Mouse (Mus musculus) forebrain, embryonic 15.5 days (tissue): ENCODE data around the gene Smpd2. TPM values are rescaled to one million over a fixed set of nuclear protein-coding genes. Genes with fewer than 3 reads are reported as not detected.
"Not testable (repeated sequence)": the region's sequence is repeated elsewhere in the genome, so short reads cannot be mapped to it uniquely, and the experiment has no call there.

Source experiments
- ATAC-seq: fragments of 200-750 bp; cut with Nextera tagmentation; replicated peaks from 2 replicates; pipeline ENCODE4 v1.8.0; 2017; ENCODE audit warnings: mild to moderate bottlenecking, moderate TSS enrichment, moderate library complexity
- H3K27ac ChIP-seq: fragments of 300-500 bp; sonication (generic); replicated peaks from 2 replicates; pipeline ENCODE4 v1.5.1; 2015; ENCODE audit warnings: mild to moderate bottlenecking, inconsistent platforms
- H3K27me3 ChIP-seq: fragments of 300-500 bp; sonication (generic); 2 replicates; pipeline ENCODE4 v1.6.1; 2015; ENCODE audit warnings: inconsistent platforms
- H3K36me3 ChIP-seq: fragments of 300-500 bp; sonication (generic); 2 replicates; pipeline ENCODE4 v1.6.1; 2015; ENCODE audit warnings: mild to moderate bottlenecking, inconsistent platforms
- H3K4me1 ChIP-seq: fragments of 300-500 bp; sonication (generic); 2 replicates; pipeline ENCODE4 v1.6.1; 2015; ENCODE audit warnings: inconsistent platforms
- H3K4me2 ChIP-seq: fragments of 300-500 bp; sonication (generic); replicated peaks from 2 replicates; pipeline ENCODE4 v1.6.1; 2015; ENCODE audit warnings: mild to moderate bottlenecking, inconsistent platforms
- H3K4me3 ChIP-seq: fragments of 300-500 bp; sonication (generic); 2 replicates; pipeline ENCODE4 v1.5.1; 2015; ENCODE audit warnings: mild to moderate bottlenecking, inconsistent platforms
- H3K9ac ChIP-seq: fragments of 300-500 bp; sonication (generic); replicated peaks from 2 replicates; pipeline ENCODE4 v1.6.1; 2015; ENCODE audit warnings: mild to moderate bottlenecking, inconsistent platforms
- H3K9me3 ChIP-seq: fragments of 300-500 bp; sonication (generic); 2 replicates; pipeline ENCODE4 v1.6.1; 2016; ENCODE audit warnings: inconsistent platforms
- WGBS: fragments of 180-500 bp; shearing (Covaris S2); methylation state at CpG from one replicate; pipeline ENCODE4 v1.1.7; 2015; ENCODE audit warnings: mixed read lengths; 5-methylcytosine and 5-hydroxymethylcytosine counted together
- polyA plus RNA-seq: library from polyadenylated mRNA; unstranded; fragments of >200 nt; fragmentation: Nextera tagmentation; extraction: Ambion mirVana; gene quantifications from 2 replicates; pipeline ENCODE4 v1.2.1, GENCODE M21; 2015

Smpd2 gene
- polyA plus RNA-seq, 1 experiment from 2014 or later: 38.2 TPM

DNA sequence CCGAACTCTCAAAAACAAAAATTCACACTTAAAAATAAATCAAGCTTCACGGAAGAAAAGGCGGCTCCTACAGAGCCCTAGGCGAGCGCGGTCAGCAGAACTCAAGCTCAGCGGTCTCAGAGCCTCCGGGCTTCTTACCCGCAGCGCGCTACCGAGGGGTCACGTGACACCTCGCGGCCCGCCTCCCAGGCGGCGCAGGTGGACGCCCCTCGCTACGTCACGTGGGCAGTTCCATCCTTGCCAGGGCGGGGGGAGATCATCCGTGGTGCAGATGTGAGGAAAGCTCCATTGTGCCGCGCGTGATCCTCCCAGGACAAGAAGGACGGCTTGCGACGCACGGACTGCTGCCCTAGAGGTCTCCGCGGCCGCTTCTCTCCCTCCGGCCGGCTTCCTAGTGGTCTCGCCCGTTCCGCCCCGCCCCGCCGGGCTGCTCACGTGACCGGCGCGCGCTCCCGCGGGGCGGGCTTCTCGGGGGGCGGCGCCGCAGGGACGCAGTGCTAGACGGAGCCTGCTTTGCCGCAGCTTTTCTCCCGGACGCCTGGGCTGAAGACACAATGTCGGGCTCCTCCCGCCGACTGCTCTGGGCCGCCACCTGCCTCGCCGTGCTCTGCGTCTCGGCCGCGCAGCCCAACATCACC lies 28.9 kb upstream of the Smpd2 start, which contains the start of gene Cd164:
Gene Cd164 (plus strand): TSS at position 434 of the 638 bp plus-strand sequence.
- peak within 1 kb of the TSS; percentile 97 for H3K27ac ChIP-seq
- H3K4me2 ChIP-seq: peak within 1 kb of the TSS; percentile 56
- peak within 1 kb of the TSS; percentile 97 for H3K4me3 ChIP-seq
- peak; percentile 97 for ATAC-seq
- peak within 1 kb of the TSS; percentile 76 for H3K9ac ChIP-seq
- no peaks in the 10 kb centered on the region for H3K27me3 ChIP-seq
- 0% methylated on average over 69 of the region's 69 CpGs for WGBS
- H3K9me3 ChIP-seq: no peaks in the 10 kb centered on the region
- H3K4me1 ChIP-seq: peaks cover 34% of the 10 kb centered on the region
- H3K36me3 ChIP-seq: no peaks in the 10 kb centered on the region

DNA sequence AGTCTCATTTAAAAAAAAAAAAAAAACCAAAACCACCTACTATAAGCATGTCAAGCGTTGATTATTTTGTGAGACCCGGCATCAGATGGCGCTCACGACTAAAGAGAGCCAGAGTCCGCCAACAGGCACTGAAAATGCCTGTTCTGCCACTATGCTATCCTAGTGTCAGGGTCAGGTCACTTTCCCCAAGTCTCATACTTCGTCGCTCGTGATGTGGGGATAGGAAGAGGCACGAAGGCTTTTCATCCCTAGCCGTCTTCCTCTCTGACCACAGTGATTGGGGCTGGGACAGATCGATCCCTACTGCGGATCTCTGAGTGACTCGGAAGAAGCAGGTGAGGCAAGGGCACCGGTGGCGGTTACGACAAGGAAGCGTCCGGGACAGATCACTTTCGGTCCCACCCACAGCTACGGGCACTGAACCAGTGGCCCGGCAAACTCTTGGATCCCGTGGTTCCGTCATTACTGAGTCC lies 28.4 kb upstream of the Smpd2 start:
- H3K27ac ChIP-seq: peak overlapping the region; percentile 97
- H3K4me3 ChIP-seq: peak overlapping the region; percentile 97
- under 1% methylated on average over 23 of the region's 23 CpGs for WGBS
- peak overlapping the region; percentile 56 for H3K4me2 ChIP-seq
- H3K9ac ChIP-seq: peak overlapping the region; percentile 76
- peak; percentile 70 for ATAC-seq
- no peaks in the 10 kb centered on the region for H3K9me3 ChIP-seq
- no peaks in the 10 kb centered on the region for H3K27me3 ChIP-seq
- no peaks in the 10 kb centered on the region for H3K36me3 ChIP-seq
- peaks cover 33% of the 10 kb centered on the region for H3K4me1 ChIP-seq

DNA sequence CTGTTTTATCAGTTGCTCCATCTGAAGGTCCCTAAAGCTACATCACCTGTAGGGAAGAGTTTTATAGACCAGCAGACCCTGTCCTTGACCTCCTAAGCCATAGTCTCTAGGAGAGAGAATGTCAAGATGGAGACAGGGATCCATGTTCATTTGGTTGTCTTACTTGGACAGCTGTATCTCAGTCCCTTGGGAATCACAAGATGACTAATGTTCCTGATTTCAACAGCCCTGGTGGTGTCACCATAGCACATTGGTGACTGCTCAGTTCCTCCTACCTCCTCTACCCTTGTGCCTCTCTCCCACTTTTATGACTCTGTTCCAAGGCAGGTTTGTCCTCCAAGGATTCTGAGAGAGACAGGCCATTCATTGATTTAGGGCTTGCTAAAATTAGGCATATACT lies 24.8 kb upstream of the Smpd2 start:
- Histone ChIP-seq H3K36me3 (no peaks in the 10 kb centered on the region), H3K4me3 (no peak overlapping the region), H3K27me3 (no peaks in the 10 kb centered on the region), H3K9me3 (no peaks in the 10 kb centered on the region), H3K27ac (no peak overlapping the region), H3K4me2 (no peak overlapping the region), H3K9ac (no peak overlapping the region), H3K4me1 (no peaks in the 10 kb centered on the region)
- no peak for ATAC-seq

DNA sequence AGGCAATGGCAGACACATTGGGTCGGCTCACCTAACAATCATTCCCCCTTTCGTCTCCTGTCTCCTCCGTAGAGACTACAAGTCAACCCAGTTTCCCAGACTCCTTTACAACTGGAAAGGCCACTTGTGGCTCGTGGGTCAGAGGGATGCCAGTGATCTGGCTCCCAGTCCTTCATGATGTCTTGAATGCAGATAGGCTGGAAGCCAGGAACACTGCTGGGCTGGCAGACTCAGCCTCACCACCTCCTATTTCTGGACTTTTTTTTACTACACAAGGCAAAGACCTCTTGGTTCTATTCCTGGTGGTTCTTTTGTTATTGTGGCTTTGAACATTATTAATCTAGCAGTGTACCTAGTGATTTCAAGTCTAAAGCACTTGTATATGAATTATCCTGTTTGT lies 24.1 kb upstream of the Smpd2 start:
- no peaks in the 10 kb centered on the region for H3K4me1 ChIP-seq
- no peaks in the 10 kb centered on the region for H3K36me3 ChIP-seq
- no peak overlapping the region for H3K27ac ChIP-seq
- H3K9me3 ChIP-seq: no peaks in the 10 kb centered on the region
- no peaks in the 10 kb centered on the region for H3K27me3 ChIP-seq
- 81% methylated on average over 4 of the region's 4 CpGs for whole genome bisulfite sequencing
- ATAC-seq: no peak
- H3K4me2 ChIP-seq: no peak overlapping the region
- H3K4me3 ChIP-seq: no peak overlapping the region
- H3K9ac ChIP-seq: no peak overlapping the region

DNA sequence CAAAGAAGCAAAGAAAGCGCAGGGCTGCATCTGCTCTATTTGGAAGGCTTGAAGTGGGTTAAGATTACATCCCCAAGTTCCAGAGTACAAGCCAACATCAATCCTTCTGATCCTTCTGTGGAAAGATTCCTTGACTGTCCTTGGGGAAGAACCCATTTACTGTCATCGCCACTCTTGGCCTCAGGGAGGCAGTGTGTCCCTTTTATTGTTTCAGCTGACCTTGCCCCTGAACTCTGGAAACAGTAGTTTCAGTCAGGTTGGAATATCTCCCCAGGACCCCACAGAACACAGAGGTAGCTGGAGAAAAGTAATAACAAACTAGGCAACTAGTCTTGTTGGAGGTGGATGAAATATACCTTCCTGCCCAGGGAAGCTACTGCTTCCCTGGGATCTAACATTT lies 19.0 kb upstream of the Smpd2 start:
- Histone ChIP-seq H3K9me3 (no peaks in the 10 kb centered on the region), H3K4me2 (no peak overlapping the region), H3K27me3 (no peaks in the 10 kb centered on the region), H3K27ac (no peak overlapping the region), H3K4me3 (no peak overlapping the region), H3K9ac (no peak overlapping the region), H3K36me3 (no peaks in the 10 kb centered on the region), H3K4me1 (peaks cover 5% of the 10 kb centered on the region; the same call in 1 of the 2 replicates)
- no peak for ATAC-seq
- 42% methylated on average over 2 of the region's 2 CpGs for WGBS

DNA sequence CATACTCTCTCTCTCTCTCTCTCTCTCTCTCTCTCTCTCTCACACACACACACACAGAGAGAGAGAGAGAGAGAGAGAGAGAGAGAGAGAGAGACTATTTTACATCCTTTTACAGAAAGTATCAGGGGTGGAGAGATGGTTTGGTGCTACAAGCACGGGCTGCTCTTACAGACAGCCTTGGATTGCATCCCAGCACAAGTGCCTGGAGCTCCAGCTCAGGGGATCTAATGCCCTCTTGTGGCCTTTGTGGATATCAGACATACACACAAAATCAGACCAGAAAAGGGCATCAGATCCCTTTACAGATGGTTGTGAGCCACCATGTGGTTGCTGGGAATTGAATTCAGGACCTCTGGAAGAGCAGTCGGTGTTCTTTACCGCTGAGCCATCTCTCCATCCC lies 15.3 kb upstream of the Smpd2 start:
- not testable (repeated sequence) for H3K9ac ChIP-seq, H3K36me3 ChIP-seq, H3K4me2 ChIP-seq, H3K27ac ChIP-seq, H3K9me3 ChIP-seq, H3K4me3 ChIP-seq, H3K27me3 ChIP-seq, H3K4me1 ChIP-seq
- peak; percentile 84 for ATAC-seq
- WGBS: 0% methylated on average over 3 of the region's 3 CpGs

DNA sequence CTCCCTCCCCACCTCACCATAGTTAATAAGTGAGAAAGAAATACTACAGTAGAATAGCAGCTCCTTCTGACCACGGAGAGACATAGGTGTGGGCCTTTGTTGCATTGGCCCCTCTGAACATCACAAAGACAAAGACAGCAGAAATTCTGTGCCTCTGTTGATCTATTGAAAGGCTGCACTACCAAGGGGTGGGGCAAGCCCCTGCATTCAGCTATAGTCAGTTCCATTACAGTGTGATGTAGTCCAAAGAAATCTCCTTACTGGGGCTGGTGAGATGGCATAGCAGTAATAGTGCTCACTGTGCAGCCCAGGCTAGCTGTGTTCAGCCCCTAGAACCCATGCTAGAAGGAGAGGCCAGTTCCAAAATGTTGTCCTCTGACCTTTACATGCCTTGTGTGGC lies 14.8 kb upstream of the Smpd2 start:
- no peaks in the 10 kb centered on the region for H3K36me3 ChIP-seq
- H3K4me1 ChIP-seq: peaks cover 5% of the 10 kb centered on the region; the same call in 1 of the 2 replicates
- no peak overlapping the region for H3K4me3 ChIP-seq
- WGBS: 85% methylated on average over 1 of the region's 1 CpGs
- no peak overlapping the region for H3K4me2 ChIP-seq
- no peaks in the 10 kb centered on the region for H3K27me3 ChIP-seq
- 0 out of 2 replicates have a peak, but pooled peaks have one; percentile 13 for ATAC-seq
- H3K9ac ChIP-seq: no peak overlapping the region
- no peaks in the 10 kb centered on the region for H3K9me3 ChIP-seq
- H3K27ac ChIP-seq: no peak overlapping the region

DNA sequence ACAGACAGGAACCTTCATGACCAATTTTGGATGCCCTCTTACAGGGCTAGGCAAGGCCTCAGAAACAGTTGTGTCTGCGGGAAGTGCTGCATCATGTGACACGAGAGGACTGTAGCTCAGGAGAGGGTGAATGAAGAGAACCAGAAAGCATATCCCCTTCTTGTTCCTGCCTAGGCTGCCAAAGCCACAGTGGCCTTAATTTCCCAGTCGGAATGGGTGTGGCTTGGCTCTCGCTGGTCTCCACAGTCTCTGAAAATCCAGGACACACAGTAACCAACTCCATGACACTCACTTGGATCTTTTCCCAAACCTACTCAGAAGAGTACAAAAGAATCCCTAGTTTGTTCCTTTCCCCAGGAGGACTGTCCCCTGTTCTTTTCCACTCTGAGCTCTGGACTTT lies 10.8 kb upstream of the Smpd2 start:
- no peak for ATAC-seq
- no peak overlapping the region for H3K9ac ChIP-seq
- 46% methylated on average over 4 of the region's 4 CpGs for WGBS
- H3K36me3 ChIP-seq: no peaks in the 10 kb centered on the region
- H3K9me3 ChIP-seq: no peaks in the 10 kb centered on the region
- H3K4me3 ChIP-seq: no peak overlapping the region
- peaks cover 5% of the 10 kb centered on the region; the same call in 1 of the 2 replicates for H3K4me1 ChIP-seq
- no peaks in the 10 kb centered on the region for H3K27me3 ChIP-seq
- H3K27ac ChIP-seq: no peak overlapping the region
- no peak overlapping the region for H3K4me2 ChIP-seq

DNA sequence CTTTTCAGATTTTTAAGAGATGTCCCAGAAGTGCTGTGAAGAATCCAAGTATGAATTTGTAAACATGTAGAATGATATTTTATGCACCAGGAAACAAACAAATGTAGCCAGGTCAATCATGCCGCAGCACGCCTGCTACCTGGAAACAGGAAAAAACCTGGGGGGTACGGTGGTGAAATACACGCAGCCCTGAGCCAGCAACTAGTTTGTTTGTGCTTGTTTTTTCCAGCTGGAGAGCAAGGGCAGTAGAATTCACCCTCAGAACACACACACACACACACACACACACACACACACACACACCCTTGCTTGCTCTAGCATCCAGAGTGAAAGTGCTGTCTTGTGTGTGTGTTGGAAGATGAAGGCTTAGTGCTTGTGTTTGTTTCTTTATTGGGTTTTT lies 942 bp upstream of the Smpd2 start:
- no peak overlapping the region for H3K27ac ChIP-seq
- no peak for ATAC-seq
- no peak overlapping the region for H3K9ac ChIP-seq
- no peaks in the 10 kb centered on the region for H3K27me3 ChIP-seq
- peaks cover 21% of the 10 kb centered on the region for H3K4me1 ChIP-seq
- no peaks in the 10 kb centered on the region for H3K9me3 ChIP-seq
- H3K4me2 ChIP-seq: peak overlapping the region; percentile 94; the same call in 1 of the 2 replicates
- no peak overlapping the region for H3K4me3 ChIP-seq
- H3K36me3 ChIP-seq: peaks cover 12% of the 10 kb centered on the region
- 59% methylated on average over 4 of the region's 4 CpGs for WGBS

DNA sequence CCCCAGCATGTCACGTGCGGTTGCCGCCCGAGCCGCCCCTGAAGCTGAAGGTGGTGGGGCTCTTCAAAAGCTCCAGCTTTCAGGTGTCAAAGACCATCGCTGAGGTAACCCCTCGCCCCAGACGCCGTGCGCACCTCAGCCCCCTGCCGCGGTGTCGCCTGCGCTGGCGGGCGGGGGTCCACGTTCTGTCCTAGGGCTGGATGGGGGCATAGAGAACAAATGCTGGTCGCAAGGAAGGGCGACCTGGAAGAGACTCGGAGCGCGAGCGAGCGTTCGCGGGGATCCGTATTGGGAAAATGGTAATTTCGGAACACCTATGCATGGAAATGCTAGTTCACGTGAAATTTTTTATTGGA lies 327 bp upstream of the Smpd2 start:
- 0% methylated on average over 29 of the region's 29 CpGs for WGBS
- peak overlapping the region; percentile 63 for H3K4me3 ChIP-seq
- ATAC-seq: peak; percentile 65; the same call in 1 of the 2 replicates
- H3K27me3 ChIP-seq: no peaks in the 10 kb centered on the region
- peaks cover 18% of the 10 kb centered on the region for H3K36me3 ChIP-seq
- H3K4me1 ChIP-seq: peaks cover 21% of the 10 kb centered on the region
- H3K27ac ChIP-seq: no peak overlapping the region
- peak overlapping the region; percentile 64 for H3K9ac ChIP-seq
- peak overlapping the region; percentile 94 for H3K4me2 ChIP-seq
- no peaks in the 10 kb centered on the region for H3K9me3 ChIP-seq

DNA sequence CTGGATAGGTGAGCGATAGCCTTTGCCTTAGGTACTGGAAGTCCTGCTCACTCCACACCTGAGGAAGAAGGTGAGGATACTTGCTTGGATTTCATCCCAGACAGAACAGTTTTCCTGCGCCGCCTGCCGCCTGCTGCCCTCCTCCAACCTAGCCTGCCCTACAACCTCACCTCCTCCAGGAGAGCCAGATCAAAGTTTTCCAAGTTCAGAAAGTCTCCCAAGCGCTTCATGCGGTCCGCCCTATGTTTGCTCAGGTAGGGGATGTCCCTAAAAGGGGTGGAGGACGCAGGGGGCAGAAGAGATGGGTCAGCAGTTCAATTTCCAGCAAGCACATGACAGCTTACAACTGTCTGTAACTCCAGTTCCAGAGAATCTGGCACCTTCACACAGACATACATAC lies 875 bp downstream of the Smpd2 start:
- ATAC-seq: no peak; the same call in 1 of the 2 replicates
- Histone ChIP-seq H3K36me3 (peaks cover 28% of the 10 kb centered on the region), H3K4me2 (peak overlapping the region; percentile 94), H3K4me1 (peaks cover 21% of the 10 kb centered on the region), H3K9ac (peak overlapping the region; percentile 8; the same call in 1 of the 2 replicates), H3K27ac (no peak overlapping the region), H3K9me3 (no peaks in the 10 kb centered on the region), H3K4me3 (peak overlapping the region; percentile 63), H3K27me3 (no peaks in the 10 kb centered on the region)
- 35% methylated on average over 8 of the region's 8 CpGs for WGBS

DNA sequence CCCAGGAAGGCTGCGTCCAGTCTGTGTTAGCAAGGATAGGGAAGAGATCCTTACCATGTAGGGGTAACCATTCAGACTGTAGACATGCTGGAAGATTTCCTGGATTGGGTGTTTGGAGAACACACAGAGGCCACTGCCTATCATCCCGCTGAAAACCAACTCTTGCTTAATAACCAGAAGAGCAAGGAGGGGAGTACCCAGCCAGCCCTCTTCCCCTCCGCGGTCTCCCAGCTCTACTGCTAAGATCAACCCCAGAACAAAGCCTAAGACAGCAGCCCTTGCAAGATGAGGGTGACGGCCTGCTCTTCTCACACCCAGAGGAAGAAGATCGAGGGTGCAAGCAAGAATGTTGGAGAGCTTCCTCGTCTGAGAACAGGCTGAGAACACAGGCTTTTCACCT lies 1.3 kb downstream of the Smpd2 start:
- WGBS: 53% methylated on average over 7 of the region's 7 CpGs
- no peak overlapping the region for H3K9ac ChIP-seq
- H3K4me3 ChIP-seq: peak overlapping the region; percentile 63

More for the DNA sequence above, 1.3 kb downstream of the Smpd2 start:
- H3K4me2 ChIP-seq: peak overlapping the region; percentile 94
- H3K27me3 ChIP-seq: no peaks in the 10 kb centered on the region
- no peak overlapping the region for H3K27ac ChIP-seq
- H3K36me3 ChIP-seq: peaks cover 32% of the 10 kb centered on the region
- ATAC-seq: no peak
- no peaks in the 10 kb centered on the region for H3K9me3 ChIP-seq
- H3K4me1 ChIP-seq: peaks cover 21% of the 10 kb centered on the region
